Mouse (Mus musculus) liver, adult 2 months (tissue): ENCODE measurements around the gene Trappc13. TPM values are rescaled to one million over a fixed set of nuclear protein-coding genes. Genes with fewer than 3 reads are reported as not detected.

Experiments
- DNase-seq: peaks from one replicate; pipeline ENCODE4 v3.0.0-alpha.2; 2011; ENCODE audit warnings: low read depth, low spot score; ENCODE audit errors: extremely low read depth
- H3K27ac ChIP-seq: fragments of 200-500 bp; replicated peaks from 2 replicates; pipeline ENCODE4 v1.5.1; 2012; ENCODE audit warnings: low read depth, mild to moderate bottlenecking, control low read depth, inconsistent platforms, low read length; ENCODE audit not compliant: insufficient read depth
- H3K27me3 ChIP-seq: fragments of 200-500 bp; 2 replicates; pipeline ENCODE4 v1.6.1; 2012; ENCODE audit warnings: mild to moderate bottlenecking, moderate library complexity, low read length, inconsistent platforms; ENCODE audit not compliant: control insufficient read depth, insufficient read depth
- H3K36me3 ChIP-seq: fragments of 200-500 bp; 2 replicates; pipeline ENCODE4 v1.6.1; 2012; ENCODE audit warnings: low read length, inconsistent platforms; ENCODE audit not compliant: control insufficient read depth, insufficient read depth
- H3K4me1 ChIP-seq: fragments of 200-500 bp; 2 replicates; pipeline ENCODE4 v1.6.1; 2011; ENCODE audit warnings: low read length; ENCODE audit not compliant: control insufficient read depth, insufficient read depth
- H3K4me3 ChIP-seq: fragments of 200-500 bp; 2 replicates; pipeline ENCODE4 v1.5.1; 2011; ENCODE audit warnings: low read depth, mild to moderate bottlenecking, control low read depth, low read length, moderate library complexity; ENCODE audit not compliant: insufficient read depth
- H3K79me2 ChIP-seq: fragments of 200-500 bp; 2 replicates; pipeline ENCODE4 v1.6.1; 2012; ENCODE audit warnings: inconsistent platforms, mild to moderate bottlenecking, low read length, moderate library complexity; ENCODE audit not compliant: control insufficient read depth, insufficient read depth
- H3K9ac ChIP-seq: fragments of 200-500 bp; 2 replicates; pipeline ENCODE4 v1.6.1; 2012; ENCODE audit warnings: low read depth, mild to moderate bottlenecking, control low read depth, inconsistent platforms, low read length
- CTCF ChIP-seq: fragments of 200-500 bp; IDR thresholded peaks from 2 replicates; pipeline ENCODE4 v1.5.1; 2011; ENCODE audit warnings: low read depth, low read length, control low read depth
- POLR2A ChIP-seq: fragments of 200-500 bp; IDR thresholded peaks from 2 replicates; pipeline ENCODE4 v1.6.1; 2011; ENCODE audit warnings: low read length, control low read depth; ENCODE audit not compliant: insufficient read depth; ENCODE audit errors: extremely low read depth
- WGBS: fragments of 180-500 bp; shearing (Covaris S2); methylation state at CpG from one replicate; pipeline ENCODE4 v1.1.7; 2018; 5-methylcytosine and 5-hydroxymethylcytosine counted together
- polyA plus RNA-seq: library from polyadenylated mRNA; depleted of rRNA; stranded (reverse); fragments of >200 nt; gene quantifications from 2 replicates; pipeline ENCODE4 v1.2.3, GENCODE M21; 2012
- total RNA-seq: library from RNA; depleted of rRNA; stranded (reverse); fragments of >200 nt; gene quantifications from 2 replicates; pipeline ENCODE4 v1.2.3, GENCODE M21; 2014

Gene Trappc13
- total and polyA plus RNA-seq, 2 experiments: 4.6 to 26.3 TPM

GRCm38 (mm10) chr13:104134510-104135085, 43.7 kb downstream of the Trappc13 start:
- H3K79me2 ChIP-seq: no peaks in the 10 kb centered on the region
- no peak overlapping the region for H3K27ac ChIP-seq
- 97% methylated on average over 4 of the region's 4 CpGs for WGBS
- TF ChIP-seq POLR2A: no peak
- no peak for TF ChIP-seq CTCF
- no peak overlapping the region for H3K4me3 ChIP-seq
- H3K4me1 ChIP-seq: peaks cover 7% of the 10 kb centered on the region
- no peaks in the 10 kb centered on the region for H3K27me3 ChIP-seq
- DNase-seq: no peak
- 0 out of 2 replicates have a peak, but pooled peaks cover 1% of the 10 kb centered on the region for H3K36me3 ChIP-seq
- H3K9ac ChIP-seq: no peak overlapping the region

- Histone ChIP-seq H3K27ac (peak overlapping the region; percentile 21; the same call in 1 of the 2 replicates), H3K27me3 (no peaks in the 10 kb centered on the region), H3K9ac (no peak overlapping the region), H3K36me3 (0 out of 2 replicates have a peak, but pooled peaks cover 1% of the 10 kb centered on the region), H3K4me3 (no peak overlapping the region), H3K79me2 (no peaks in the 10 kb centered on the region), H3K4me1 (peaks cover 7% of the 10 kb centered on the region)
- peak; percentile 83 for DNase-seq
- no peak for TF ChIP-seq CTCF
- no peak for TF ChIP-seq POLR2A
- 54% methylated on average over 2 of the region's 2 CpGs for WGBS
Measured at GRCm38 (mm10) chr13:104132561-104132960, 45.7 kb downstream of the Trappc13 start.

- Histone ChIP-seq H3K27ac (no peak overlapping the region), H3K4me3 (no peak overlapping the region), H3K79me2 (no peaks in the 10 kb centered on the region), H3K9ac (no peak overlapping the region), H3K4me1 (peaks cover 5% of the 10 kb centered on the region; the same call in 1 of the 2 replicates), H3K27me3 (no peaks in the 10 kb centered on the region), H3K36me3 (peaks cover 5% of the 10 kb centered on the region)
- 52% methylated on average over 20 of the region's 20 CpGs for WGBS
- TF ChIP-seq CTCF: no peak
- TF ChIP-seq POLR2A: no peak
- DNase-seq: peak; percentile 52
Measured at GRCm38 (mm10) chr13:104123662-104124381, 54.4 kb downstream of the Trappc13 start.

GRCm38 (mm10) chr13:104122078-104122840, 56.0 kb downstream of the Trappc13 start:
- Histone ChIP-seq H3K9ac (no peak overlapping the region), H3K27me3 (no peaks in the 10 kb centered on the region), H3K4me3 (no peak overlapping the region), H3K27ac (no peak overlapping the region), H3K79me2 (no peaks in the 10 kb centered on the region), H3K4me1 (peaks cover 5% of the 10 kb centered on the region; the same call in 1 of the 2 replicates), H3K36me3 (peaks cover 7% of the 10 kb centered on the region)
- DNase-seq: no peak
- WGBS: 89% methylated on average over 17 of the region's 17 CpGs
- TF ChIP-seq POLR2A: no peak
- TF ChIP-seq CTCF: no peak

GRCm38 (mm10) chr13:104114827-104115226, 63.4 kb downstream of the Trappc13 start:
- 93% methylated on average over 2 of the region's 2 CpGs for WGBS
- no peak for DNase-seq
- Histone ChIP-seq H3K9ac (no peak overlapping the region), H3K36me3 (peaks cover 6% of the 10 kb centered on the region), H3K79me2 (no peaks in the 10 kb centered on the region), H3K27ac (no peak overlapping the region), H3K4me1 (no peaks in the 10 kb centered on the region), H3K27me3 (no peaks in the 10 kb centered on the region), H3K4me3 (no peak overlapping the region)
- TF ChIP-seq CTCF: no peak
- no peak for TF ChIP-seq POLR2A
